Mouse (Mus musculus) hematopoietic stem cell, adult 5-6 weeks (primary cell): ENCODE measurements around the gene Rbfox2. TPM values are rescaled to one million over a fixed set of nuclear protein-coding genes. Genes with fewer than 3 reads are reported as not detected.

ENCODE experiments used
- ATAC-seq, 2 experiments: fragments of 125-278 bp in 1 of 2; replicated peaks in 1 of 2; 2 replicates each; pipeline ENCODE4 v1.8.0; 2016 to 2017; ENCODE audit warnings: inconsistent platforms in 2 of 2, mild to moderate bottlenecking in 2 of 2, moderate number of reproducible peaks in 2 of 2, low read depth in 1 of 2, moderate TSS enrichment in 1 of 2; ENCODE audit not compliant: low FRiP score in 2 of 2, poor library complexity in 2 of 2, severe bottlenecking in 2 of 2, insufficient read depth in 1 of 2, low TSS enrichment in 1 of 2
- total RNA-seq: library from RNA; stranded (forward); fragments of 172-1452, 232-1000 nt; gene quantifications from 2 replicates; pipeline ENCODE4 v1.2.3, GENCODE M21; 2017

Rbfox2 gene
- total RNA-seq, result 8.4 and 11.9 TPM in 2 replicates

DNA sequence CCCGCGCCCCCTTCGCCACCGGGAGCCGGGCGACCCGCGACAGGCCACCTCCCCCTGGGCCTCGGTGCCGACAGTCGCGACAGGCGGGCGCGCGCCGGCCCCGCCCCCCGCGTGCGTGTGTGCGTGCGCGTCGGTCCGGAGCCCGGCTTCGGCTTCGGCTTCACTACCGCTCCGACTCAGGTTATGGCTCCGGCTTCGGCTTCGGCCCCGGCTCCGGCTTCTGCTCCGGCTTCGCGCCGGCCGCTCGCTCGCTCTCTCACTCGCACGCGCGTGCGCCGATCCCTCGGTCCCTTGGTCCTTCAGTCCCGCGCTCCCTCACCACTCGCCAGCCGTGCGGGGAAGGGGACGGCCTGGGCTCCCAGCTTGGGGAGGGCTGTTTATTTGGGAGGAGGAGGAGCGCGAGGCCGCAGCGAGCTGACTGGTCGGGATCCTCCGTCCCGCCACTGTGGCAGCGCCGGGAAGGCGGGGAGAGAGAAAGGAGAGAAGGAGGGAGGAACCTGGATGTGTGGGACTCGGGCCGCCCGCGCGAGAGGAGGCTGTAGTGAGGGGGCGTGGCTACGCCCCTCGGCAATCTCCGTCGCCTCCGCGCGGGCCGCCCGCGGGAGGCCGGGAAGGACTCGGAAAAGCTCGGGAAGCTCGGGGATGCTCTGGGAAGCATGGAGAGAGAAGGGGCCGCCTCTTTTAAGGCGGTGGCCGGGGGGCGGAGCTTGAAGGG lies at the start of gene Rbfox2:
Gene Rbfox2, minus strand, starts transcription at position 458 of the 715 bp plus-strand sequence.
- ATAC-seq, result peak; percentile 77 to 82

DNA sequence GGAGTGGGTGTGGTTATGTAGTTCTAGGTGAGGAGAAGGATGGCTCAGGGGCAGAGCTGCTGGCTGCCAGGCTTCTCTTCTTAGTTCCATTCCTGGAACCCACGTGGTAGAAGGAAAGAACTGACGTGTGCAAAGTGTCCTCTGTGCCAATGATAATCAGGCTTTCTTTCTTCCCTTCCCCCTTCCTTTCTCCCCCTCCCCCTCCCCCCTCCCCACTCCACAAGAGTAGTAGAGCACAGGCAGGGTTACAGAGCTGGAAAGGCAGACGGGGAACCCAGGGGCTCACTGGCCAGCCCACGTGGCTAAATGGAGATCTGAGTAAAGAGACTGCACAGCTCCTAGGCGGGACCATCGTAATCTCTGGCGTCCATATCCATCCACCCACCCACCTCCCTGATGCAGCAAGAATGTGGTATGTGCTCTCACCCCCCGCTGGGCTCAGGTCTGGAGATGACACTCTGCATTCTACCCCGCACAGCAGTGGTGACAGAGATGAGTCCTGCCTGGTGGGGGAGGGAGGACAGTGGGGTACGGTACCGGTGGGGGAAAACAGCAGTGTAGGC lies 49.5 kb upstream of the Rbfox2 start:
- no peak for ATAC-seq

DNA sequence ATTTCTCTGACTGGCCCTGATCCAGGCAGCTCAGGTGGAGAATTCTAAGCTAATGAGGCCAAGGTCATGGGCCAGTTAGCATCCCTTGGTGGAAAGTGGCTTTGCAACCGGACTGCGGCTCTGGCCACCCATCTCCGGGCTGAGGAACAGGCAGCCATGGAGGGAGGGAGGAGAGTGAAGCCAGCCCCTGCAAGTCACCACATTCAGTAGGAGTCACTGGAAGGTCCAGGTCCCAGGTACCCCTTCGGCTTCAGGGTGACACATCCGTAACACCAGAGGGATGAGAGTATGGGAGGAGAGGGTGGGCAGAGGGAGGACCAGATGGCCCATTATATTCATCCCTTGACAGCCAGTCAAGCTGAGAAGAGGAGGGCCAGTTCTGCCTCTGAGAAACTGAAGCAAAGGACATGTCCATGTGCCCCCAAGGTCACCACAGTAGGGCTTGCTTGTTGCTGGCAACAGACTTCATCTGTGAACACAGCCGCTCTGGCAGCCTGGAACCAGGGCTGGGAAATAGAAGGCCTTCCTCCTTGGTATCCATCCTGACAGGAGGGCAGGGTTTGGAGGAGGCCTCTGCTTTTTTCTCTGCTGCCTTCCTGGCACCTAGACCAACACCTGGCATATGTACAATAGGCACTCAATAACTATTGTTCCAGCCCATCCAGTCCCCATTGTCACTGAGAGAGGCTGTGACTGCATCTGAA lies 48.2 kb upstream of the Rbfox2 start:
- no peak for ATAC-seq

DNA sequence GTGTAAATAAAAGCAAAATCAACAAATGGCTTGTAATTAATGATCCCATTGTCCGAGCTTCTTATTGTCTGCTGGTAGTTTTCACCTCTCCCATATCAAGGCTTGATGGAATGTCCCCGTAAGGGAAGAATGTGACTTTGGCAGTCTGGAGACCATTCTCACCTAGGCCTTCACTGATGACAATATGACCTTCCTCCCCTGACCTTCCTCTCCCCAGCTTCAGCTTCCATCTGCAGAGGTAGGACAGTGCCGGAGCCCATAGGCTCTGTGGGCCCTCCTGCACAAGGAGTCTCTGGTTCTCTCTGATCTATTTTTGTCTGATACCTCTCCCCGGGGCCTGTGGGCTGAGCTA lies 47.7 kb upstream of the Rbfox2 start:
- no peak for ATAC-seq

DNA sequence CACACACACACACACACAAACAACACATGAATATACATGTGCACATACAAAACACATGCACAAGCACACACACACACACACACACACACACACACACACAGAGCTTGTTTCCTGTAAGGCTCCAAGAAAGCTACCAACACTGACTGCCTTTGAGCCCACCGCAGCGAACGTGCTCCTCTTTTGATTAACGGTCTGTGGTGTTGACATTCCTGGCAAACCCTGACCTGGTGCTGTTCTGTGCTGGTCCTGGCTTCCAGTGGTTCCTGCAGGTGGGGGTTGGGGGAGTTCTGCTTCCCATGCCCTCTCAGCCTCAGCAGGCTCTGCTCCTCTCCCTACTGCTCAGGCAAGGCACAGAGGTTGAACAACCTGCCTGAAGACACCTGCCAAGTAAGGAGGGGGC lies 47.0 kb upstream of the Rbfox2 start:
- no peak for ATAC-seq

DNA sequence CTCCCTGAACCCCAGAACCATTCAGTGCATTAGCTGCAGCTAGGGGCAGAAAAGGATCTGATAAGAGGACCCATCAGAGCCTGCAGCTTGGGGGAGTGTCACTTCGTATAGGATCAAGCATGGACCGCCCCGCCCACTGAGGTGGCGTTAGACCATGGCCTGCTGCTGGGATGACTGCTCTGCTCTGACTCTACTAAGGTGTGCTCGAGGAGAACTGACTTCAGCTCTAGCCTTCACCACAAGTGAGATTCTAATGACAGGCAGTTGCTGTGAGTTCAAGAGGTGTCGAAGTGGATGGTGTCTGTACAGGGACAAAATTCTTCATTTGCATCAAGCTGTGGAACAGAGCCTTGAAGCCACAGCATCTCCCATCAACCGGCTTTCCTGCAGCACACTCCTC lies 46.1 kb upstream of the Rbfox2 start:
- no peak for ATAC-seq

DNA sequence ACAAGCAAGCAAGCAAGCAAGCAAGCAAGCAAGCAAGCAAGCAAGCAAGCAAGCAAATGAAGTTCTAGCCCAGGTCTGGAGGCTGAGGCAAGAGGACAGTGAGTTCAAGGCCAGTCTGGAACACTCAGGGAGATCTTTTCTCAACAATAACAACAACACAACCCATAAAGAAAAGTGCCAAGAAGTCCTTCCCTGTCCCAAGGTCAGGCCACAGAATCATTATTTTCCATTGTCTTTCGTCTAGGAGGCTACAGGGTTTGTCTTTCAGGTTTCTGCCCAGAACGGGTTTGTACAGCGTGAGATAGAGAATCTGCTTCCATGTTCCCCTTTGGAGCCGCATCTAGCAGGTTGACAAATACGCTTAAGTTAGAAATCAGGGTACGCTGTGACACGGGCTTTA lies 43.3 kb upstream of the Rbfox2 start:
- no peak for ATAC-seq

DNA sequence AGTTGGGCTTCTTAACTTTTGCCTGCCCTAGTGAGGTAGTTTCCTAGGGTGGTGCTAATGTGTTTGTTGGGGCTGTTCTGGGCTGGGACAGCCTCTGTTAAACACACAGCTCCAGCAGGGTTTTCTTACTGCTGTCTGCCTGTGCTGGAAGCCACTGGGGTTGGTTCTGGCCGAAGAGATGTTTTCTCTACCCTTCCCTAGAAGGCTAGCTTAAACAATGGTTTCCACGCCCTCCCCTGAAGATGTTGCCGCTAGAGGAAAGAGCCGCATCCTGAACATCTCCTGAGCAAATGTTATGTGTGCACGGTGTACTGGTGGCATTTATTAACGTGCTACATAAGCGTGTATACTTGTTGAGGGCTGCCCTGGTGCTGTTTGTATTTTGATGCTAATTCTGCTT lies 41.3 kb upstream of the Rbfox2 start:
- ATAC-seq, result no peak

DNA sequence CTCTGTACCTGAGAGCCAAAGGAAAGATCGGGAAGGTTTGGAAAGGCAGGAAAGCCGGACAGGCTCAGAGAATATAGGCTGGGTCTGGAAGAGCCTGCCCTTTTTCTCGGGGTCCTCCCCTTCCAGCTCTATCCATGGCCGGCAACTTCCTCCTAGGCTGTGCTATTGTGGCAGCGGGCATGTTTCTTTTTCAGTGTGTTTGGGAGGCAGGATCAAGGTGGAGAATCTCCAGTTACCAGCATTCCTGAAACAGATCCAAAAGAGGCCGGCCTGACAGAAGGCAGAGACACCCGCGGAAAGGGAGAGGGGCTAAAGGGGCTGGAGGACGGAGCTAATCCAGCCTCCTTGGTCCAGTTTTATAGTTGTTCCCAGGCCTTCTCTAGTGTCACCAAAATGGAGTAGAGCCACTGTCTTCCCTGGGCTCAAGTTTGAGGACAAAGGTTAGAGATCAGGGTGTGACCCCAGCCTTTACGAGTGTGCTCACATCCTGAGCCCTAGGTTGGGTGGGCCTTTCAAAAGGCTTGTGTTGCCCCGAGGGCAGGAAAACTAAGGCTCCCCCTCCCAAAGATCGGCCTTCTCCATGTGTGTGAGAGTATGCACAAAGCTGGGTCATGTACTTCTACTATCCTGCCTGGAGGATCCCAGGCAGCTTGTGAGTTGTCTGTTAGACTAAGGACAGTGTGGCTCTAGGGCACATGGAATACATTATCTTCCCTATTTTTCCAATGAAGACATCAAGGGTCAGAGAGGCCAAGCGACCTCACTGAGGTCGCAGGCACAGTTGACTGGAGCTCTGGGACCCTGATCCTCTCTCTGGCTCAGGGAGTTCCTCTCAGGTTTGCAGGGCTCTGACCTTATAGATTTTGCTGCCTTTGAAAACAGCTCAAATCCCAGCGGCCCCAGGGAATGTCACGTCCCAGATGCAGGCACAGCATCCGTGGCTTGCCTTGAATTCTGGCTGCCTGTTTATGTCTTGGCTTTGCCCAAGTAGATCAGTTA lies 37.6 kb upstream of the Rbfox2 start:
- no peak for ATAC-seq

DNA sequence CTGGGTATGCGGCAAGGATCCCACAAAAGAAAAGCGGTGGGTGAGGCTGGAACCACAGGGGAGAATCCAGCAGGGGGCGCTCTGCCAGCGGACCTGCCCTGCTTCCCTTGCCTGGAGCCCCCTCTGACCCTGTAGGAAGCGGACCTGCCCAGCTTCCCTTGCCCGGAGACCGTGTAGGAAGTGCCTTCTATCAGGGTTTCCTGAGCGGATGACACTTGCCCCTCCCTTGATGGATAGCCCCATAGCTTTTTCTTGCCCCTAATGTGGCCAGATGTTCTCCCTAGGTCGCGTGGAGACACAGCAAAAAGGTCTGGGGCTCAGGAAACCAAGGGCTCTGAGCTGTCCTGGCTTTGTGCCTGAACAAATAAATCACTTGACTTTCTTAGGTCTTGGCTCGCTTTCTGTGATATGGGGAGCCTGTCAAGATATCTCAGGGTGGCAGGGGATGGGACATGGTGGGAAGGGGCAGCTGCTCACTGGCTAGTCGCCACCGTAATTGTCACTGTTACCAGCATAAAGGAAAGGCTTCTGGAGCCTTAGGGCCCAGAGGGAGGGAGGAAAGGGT lies 36.8 kb upstream of the Rbfox2 start:
- peak; percentile 86 to 91 for ATAC-seq

DNA sequence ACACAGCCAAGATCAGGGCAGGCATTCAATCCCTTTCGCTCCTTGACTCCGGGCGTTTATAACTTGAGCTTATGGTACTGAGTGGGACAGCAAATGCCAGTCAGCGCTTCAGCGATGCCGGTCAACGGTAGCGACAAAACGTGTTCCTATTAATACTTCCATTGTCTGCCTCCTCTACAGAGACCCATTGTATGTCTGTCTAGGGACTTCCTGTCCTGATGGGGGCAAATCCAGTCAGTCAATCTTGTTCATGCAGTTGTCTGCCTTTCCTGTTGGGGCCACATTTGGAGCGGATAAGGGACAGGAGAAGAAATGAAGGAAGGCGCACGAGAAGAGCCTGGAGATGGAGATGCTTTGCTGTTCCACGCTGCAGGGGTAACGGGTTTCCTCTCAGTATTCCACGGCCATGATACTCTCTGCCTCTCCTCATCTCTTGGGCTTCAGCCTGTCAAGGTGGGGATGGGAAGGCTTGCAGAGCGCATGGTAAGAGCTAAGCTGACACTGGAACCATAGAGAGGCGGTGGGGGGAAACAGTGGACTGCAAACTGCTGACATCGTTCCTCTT lies 36.2 kb upstream of the Rbfox2 start:
- ATAC-seq, result no peak

DNA sequence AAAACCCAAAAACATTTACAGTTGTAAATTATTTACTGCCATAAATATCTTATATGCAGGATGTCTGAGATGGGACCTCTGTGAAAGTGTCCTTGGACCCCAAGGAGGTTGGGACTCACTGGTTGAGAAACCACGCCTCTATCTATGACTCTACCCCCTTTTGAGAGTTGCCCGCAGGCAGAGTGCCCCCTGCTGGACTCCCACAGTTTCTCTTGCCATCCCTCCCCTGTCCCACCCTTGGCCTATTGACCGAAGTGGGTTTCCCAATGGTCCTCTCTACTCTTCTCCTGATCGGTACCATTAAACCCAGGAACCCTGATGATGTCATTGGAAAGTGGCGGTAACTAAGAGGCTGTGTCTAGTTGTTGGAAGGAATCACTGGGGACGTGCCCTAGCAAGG lies 35.2 kb upstream of the Rbfox2 start:
- ATAC-seq, result no peak

DNA sequence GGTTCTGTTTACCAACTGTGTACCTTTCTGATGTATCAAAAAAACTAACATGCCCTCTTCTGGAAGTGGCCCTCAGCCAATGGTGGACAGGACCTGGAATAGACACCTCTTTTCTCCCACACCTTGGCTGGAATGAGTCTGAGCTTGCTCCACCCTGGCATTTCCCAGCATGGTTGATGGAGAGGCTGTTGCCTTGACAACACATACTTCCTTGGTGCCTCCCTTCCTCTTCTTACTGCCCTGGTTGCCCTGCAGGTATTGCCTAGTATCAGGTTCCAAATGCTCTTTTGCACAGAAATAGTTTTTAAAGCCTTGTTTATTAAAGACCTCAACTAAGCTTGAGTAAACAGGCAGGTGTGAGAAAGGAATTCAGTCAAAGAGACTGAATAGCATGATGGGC lies 33.8 kb upstream of the Rbfox2 start:
- ATAC-seq, result no peak

DNA sequence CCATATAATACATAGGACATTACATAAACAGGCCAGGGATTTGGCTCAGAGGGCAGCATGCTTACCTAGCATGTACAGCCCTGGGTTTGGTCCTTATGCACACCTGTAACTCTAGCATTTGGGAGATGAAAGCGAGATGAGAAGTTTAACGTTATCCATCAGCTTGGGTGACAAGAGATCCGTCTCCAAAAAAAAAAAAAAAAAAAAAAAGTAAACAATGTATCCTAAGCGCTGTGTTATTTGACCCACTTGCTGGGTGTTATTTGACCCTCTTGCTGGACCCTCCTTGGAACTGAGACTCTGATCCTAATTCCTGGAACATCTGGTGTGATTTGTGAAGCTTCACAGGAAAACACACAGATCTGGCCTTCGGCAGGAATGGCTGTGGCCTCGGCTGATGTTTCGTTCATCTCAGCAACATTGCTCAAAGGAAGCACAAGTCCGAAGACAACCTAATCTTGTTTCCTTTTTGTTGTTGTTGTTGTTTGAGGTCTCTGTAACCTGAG lies 32.2 kb upstream of the Rbfox2 start:
- ATAC-seq, result no peak

DNA sequence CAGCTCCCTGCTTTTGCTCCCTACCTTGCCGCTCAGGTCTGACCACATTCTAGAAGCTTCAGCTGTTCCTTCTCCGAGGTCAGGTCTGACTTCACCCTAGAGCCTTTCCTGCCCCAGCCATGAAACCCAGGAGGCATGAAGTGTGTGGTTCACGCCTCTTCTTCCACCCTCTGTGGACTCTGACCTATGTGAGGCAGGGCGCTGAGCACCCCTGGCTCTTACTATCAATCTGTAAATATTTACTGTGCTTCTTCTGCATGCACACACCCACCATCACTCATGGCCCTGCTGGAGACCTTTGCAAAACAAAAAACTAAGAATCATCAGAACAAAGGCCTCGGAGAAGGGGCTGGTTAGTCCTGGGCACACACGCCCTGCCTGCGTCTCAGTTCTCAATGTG lies 31.6 kb upstream of the Rbfox2 start:
- no peak for ATAC-seq

DNA sequence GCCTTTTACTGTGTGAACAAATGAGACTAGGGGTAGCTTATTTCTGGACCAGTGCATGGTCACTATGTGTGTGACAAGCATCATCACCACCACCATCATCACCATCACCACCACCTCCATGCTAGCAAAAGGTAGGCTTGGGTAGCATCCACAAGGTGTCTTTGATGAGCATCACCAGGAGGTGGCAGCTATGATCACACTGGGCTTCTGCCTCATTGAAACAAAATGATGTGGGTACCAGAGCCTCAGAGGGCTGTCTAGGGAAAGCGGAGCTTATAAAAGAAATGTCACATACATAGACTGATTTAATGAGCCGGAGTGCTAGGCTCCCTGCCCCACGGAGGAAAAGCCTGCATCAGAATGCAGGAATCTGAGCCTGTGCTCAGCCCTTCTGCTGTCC lies 31.1 kb upstream of the Rbfox2 start:
- ATAC-seq, result no peak

DNA sequence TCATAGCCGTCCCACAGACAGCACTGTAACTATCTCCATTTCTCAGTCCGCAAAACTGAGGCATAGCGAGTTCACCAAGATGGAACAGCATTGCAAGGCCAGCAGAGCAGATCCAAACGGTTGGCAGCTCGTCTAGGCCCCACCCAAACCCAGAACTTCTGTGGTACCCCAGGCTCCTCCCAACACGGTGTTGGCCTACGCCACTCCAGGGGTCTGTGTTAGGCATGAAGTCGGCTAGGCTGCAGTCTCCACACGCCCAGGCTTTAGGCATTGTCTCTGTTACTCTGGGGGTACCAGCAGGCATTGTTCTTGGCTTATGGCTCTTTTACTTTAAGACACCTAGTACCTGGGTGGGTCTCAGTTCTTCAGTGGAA lies 30.2 kb upstream of the Rbfox2 start:
- ATAC-seq, result no peak
